Mouse (Mus musculus) hindbrain, embryonic 11.5 days (tissue): Measurements from ENCODE around the gene Gsx2. TPM values are rescaled to one million over a fixed set of nuclear protein-coding genes. Genes with fewer than 3 reads are reported as not detected.

Source experiments
- ATAC-seq: fragments of 200-750 bp; cut with Nextera tagmentation; 2 replicates; pipeline ENCODE4 v1.8.0; 2017; ENCODE audit warnings: mild to moderate bottlenecking, moderate TSS enrichment, moderate library complexity; ENCODE audit not compliant: low FRiP score
- DNase-seq: peaks from one replicate; pipeline ENCODE4 v3.0.0-alpha.2; 2015; ENCODE audit warnings: low spot score
- H3K27ac ChIP-seq: fragments of 300-500 bp; sonication (generic); 2 replicates; pipeline ENCODE4 v1.5.1; 2014; ENCODE audit warnings: mild to moderate bottlenecking, low read depth, low read length
- H3K27me3 ChIP-seq: fragments of 300-500 bp; sonication (generic); 2 replicates; pipeline ENCODE4 v1.6.1; 2014; ENCODE audit warnings: mild to moderate bottlenecking, low read length, moderate library complexity, mixed read lengths; ENCODE audit not compliant: control insufficient read depth, insufficient read depth
- H3K36me3 ChIP-seq: fragments of 300-500 bp; sonication (generic); 2 replicates; pipeline ENCODE4 v1.6.1; 2014; ENCODE audit warnings: mild to moderate bottlenecking, low read length, moderate library complexity, mixed read lengths; ENCODE audit not compliant: control insufficient read depth, insufficient read depth
- H3K4me1 ChIP-seq: fragments of 300-500 bp; sonication (generic); replicated peaks from 2 replicates; pipeline ENCODE4 v1.6.1; 2014; ENCODE audit warnings: low read length, mixed read lengths; ENCODE audit not compliant: control insufficient read depth, insufficient read depth
- H3K4me2 ChIP-seq: fragments of 300-500 bp; sonication (generic); replicated peaks from 2 replicates; pipeline ENCODE4 v1.6.1; 2014; ENCODE audit warnings: mild to moderate bottlenecking, low read depth, low read length
- H3K4me3 ChIP-seq: fragments of 300-500 bp; sonication (generic); 2 replicates; pipeline ENCODE4 v1.5.1; 2014; ENCODE audit warnings: low read depth, low read length
- H3K9ac ChIP-seq: fragments of 300-500 bp; sonication (generic); 2 replicates; pipeline ENCODE4 v1.6.1; 2014; ENCODE audit warnings: low read depth, low read length
- H3K9me3 ChIP-seq: fragments of 300-500 bp; sonication (generic); 2 replicates; pipeline ENCODE4 v1.6.1; 2016; ENCODE audit warnings: low read length; ENCODE audit not compliant: control insufficient read depth
- WGBS: fragments of 180-500 bp; shearing (Covaris S2); extraction: QIAGEN DNeasy Blood & Tissue Kit; methylation state at CpG from one replicate; pipeline ENCODE4 v1.1.7; 2014; 5-methylcytosine and 5-hydroxymethylcytosine counted together
- polyA plus RNA-seq: library from polyadenylated mRNA; unstranded; fragments of >200 nt; fragmentation: Nextera tagmentation; extraction: Ambion mirVana; gene quantifications from 2 replicates; pipeline ENCODE4 v1.2.1, GENCODE M21; 2014

Gsx2 gene
- polyA plus RNA-seq, 1 experiment from 2014 or later: 6.0 TPM

DNA sequence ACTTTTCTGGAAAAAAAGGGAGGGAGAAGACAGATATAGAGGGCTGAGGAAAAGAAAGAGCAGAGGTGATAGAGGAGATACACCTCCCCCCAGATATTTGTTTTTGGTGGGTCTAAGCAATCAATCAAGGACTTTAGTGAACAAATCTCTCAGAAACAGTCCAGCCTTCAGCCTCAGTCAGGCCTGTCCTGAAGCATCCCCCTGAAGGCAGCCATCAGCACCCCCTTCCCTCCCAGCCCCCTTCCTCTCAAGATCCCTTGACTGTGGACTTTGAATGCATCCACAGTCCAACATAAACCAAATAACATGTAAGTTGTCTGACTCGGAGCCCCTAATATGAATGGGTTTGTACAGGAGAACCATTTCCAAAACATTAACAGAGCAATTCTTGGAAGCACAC, 2.2 kb upstream of the Gsx2 start:
- 24% methylated on average over 1 of the region's 1 CpGs for WGBS
- Histone ChIP-seq H3K36me3 (no peaks in the 10 kb centered on the region), H3K4me3 (no peak overlapping the region), H3K9ac (no peak overlapping the region), H3K27ac (no peak overlapping the region), H3K4me2 (no peak overlapping the region), H3K27me3 (peaks cover 92% of the 10 kb centered on the region), H3K4me1 (peaks cover 12% of the 10 kb centered on the region), H3K9me3 (no peaks in the 10 kb centered on the region)
- no peak for ATAC-seq
- peak; percentile 23 for DNase-seq

DNA sequence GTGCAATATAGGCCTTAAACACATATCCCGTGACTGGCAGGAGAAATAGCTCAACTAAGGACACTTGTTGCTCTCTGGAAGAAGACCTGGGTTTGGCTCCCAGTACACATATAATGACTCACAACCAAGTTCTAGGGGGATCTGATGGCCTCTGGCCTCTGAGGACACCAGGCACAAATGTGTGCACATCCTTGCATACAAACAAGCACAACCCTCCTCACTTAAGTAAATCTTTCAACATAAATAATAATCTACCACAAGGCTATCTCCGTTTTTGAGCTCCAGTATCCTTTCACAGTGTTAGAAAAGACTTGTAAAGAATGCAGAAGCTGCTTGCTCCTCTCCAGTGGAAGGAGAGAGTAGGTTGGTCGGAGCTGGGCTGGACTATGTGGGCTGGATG, 1.7 kb upstream of the Gsx2 start:
- 10% methylated on average over 3 of the region's 3 CpGs for WGBS
- no peak for ATAC-seq
- Histone ChIP-seq H3K9ac (no peak overlapping the region), H3K27me3 (peaks cover 92% of the 10 kb centered on the region), H3K4me2 (no peak overlapping the region), H3K27ac (no peak overlapping the region), H3K4me1 (peaks cover 12% of the 10 kb centered on the region), H3K4me3 (no peak overlapping the region), H3K9me3 (no peaks in the 10 kb centered on the region), H3K36me3 (no peaks in the 10 kb centered on the region)
- peak; percentile 35 for DNase-seq

DNA sequence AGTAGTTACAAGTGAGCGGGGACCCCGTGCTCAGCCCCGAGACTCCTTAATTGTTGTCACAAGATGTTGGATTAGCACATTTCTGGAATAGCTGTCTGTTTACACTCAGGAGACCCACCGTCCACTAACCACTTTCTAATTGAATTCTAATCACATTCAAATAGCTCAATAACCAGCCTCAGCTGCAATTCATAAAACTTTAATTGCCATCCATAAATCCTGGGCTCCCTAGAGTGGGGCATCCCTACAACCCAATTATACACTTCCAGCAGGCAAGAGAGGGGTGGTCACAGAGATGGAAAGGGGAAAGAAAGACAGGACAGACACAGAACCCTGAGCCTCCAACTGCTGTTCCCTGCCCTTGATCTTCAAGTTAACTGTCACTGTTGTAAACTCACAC, 1.3 kb upstream of the Gsx2 start:
- no peak for ATAC-seq
- H3K4me2 ChIP-seq: no peak overlapping the region
- no peak overlapping the region for H3K9ac ChIP-seq
- no peaks in the 10 kb centered on the region for H3K9me3 ChIP-seq
- peaks cover 12% of the 10 kb centered on the region for H3K4me1 ChIP-seq
- no peak overlapping the region for H3K27ac ChIP-seq
- no peak overlapping the region for H3K4me3 ChIP-seq
- H3K27me3 ChIP-seq: peaks cover 91% of the 10 kb centered on the region
- WGBS: 2% methylated on average over 4 of the region's 4 CpGs
- no peaks in the 10 kb centered on the region for H3K36me3 ChIP-seq
- no peak for DNase-seq

DNA sequence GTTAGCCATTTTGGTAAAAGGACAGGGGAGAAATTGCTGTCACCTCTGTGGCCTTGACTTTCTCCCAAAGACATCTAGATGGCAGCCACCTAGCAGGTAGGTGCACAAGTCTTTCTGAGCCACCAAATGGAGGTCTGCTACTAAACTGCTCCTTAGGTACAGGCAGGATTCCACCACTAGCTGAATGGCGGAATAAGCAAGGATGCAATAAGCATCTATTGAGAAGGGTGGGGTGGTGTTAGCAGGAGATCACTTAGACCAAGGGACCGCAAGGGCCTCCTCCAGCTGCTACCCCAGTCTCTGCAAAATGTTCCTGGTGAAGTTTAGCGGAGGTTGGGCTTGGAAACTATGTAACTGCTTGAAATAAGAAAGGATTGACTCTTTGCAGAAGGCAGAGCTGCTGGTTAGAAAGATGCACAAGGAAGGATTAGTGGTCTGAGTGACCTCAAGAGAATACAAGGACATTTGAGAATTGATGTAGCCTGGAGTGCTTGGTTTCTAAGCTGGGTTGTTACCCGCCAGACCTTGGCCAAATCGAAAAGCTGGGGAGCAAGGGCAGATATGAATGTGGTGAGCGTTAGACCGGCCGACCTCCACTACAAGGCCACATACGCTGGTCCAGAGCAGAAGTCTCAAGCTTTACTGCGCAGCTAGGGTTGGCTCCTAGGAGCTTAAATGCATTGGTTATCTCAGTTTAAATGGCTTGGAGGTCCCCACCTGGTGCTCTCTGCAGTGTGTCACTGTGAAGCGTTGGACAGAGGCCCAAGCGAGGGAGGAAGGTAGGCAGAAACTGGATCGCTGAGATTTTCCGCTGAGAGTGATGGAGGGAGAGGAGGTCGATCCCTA, 641 bp upstream of the Gsx2 start:
- Histone ChIP-seq H3K27ac (no peak overlapping the region), H3K36me3 (no peaks in the 10 kb centered on the region), H3K4me2 (peak overlapping the region; percentile 49; the same call in 1 of the 2 replicates), H3K9me3 (no peaks in the 10 kb centered on the region), H3K27me3 (peaks cover 92% of the 10 kb centered on the region), H3K4me3 (no peak overlapping the region), H3K4me1 (peaks cover 12% of the 10 kb centered on the region), H3K9ac (no peak overlapping the region)
- 2% methylated on average over 15 of the region's 15 CpGs for WGBS
- peak; percentile 44 for DNase-seq
- ATAC-seq: no peak

DNA sequence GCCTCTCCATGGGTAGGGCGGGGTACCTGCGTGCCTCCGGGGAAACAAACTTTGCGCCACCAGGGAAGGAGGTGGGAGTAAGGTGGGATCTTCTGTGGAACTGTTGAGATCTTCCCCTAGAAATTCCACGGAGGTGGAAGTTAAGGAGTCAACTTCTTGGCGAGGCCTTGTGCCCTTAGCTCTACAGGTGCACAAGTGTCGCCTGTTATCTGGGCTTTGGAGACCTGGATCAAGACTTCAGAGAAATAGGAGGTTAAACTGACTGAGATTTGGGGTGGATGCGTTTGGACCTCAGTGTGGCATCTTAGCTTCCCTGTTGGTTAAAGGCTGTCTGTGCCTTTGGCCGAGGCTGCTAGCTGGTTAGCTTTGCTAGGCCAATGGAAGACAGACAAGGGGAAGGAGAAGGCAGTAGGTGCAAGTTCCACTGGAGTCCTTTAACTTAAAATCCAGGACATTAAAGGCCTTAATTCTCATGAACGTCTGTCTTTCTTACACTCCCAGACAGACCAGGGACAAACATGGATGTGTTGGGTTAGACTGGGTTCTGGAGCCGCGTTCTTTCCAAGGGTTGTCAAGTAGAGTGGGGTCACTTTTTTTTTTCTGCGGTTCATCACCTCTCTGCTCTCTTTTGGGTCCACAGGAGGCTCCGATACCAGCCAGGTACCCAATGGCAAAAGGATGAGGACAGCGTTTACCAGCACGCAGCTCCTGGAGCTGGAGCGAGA, 1.1 kb downstream of the Gsx2 start:
- Histone ChIP-seq H3K4me2 (peak overlapping the region; percentile 49), H3K4me1 (peaks cover 4% of the 10 kb centered on the region), H3K4me3 (peak overlapping the region; percentile 40), H3K27ac (no peak overlapping the region), H3K27me3 (peaks cover 95% of the 10 kb centered on the region), H3K36me3 (no peaks in the 10 kb centered on the region), H3K9me3 (no peaks in the 10 kb centered on the region), H3K9ac (peak overlapping the region; percentile 40)
- WGBS: under 1% methylated on average over 17 of the region's 17 CpGs
- peak; percentile 67 for DNase-seq
- ATAC-seq: no peak

DNA sequence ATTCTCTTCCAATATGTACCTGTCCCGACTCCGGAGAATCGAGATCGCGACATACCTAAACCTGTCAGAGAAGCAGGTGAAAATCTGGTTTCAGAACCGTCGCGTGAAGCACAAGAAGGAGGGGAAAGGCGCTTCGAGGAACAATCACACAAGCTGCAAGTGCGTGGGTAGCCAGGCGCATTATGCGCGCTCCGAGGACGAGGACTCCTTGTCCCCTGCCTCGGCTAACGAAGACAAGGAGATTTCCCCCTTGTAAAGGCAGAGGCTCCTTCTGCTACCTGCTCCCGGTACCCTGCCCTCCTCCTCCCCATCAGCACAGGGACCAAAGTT, 1.6 kb downstream of the Gsx2 start:
- H3K4me1 ChIP-seq: peaks cover 4% of the 10 kb centered on the region
- peak overlapping the region; percentile 40 for H3K4me3 ChIP-seq
- 1% methylated on average over 19 of the region's 19 CpGs for WGBS
- H3K9me3 ChIP-seq: no peaks in the 10 kb centered on the region
- ATAC-seq (no peak), DNase-seq (no peak)
- peaks cover 94% of the 10 kb centered on the region for H3K27me3 ChIP-seq
- no peak overlapping the region for H3K27ac ChIP-seq
- 0 out of 2 replicates have a peak overlapping the region, but pooled peaks have one; percentile 40 for H3K9ac ChIP-seq
- peak overlapping the region; percentile 49 for H3K4me2 ChIP-seq
- H3K36me3 ChIP-seq: no peaks in the 10 kb centered on the region

DNA sequence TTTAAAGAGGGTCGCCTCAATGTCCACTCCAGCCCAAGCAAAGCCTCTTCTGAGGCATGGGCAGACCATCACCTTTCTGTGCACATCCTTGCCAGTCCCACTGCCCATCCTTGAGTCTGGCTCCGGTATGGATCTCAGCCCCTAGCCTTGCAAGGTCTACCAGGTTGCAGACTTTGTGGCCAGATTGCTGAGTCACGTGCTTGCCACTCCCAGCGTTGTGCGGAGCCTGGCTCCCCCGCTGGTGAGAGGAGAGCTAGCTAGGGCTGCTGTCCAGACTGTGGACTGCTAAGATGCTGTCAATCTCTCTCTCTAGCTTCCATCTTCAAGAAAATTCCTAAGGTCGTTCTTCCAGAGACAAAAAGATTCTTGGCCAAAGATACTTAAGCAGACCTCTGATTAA, 4.2 kb downstream of the Gsx2 start:
- no peaks in the 10 kb centered on the region for H3K9me3 ChIP-seq
- peak; percentile 41 for DNase-seq
- peaks cover 92% of the 10 kb centered on the region for H3K27me3 ChIP-seq
- H3K4me3 ChIP-seq: no peak overlapping the region
- no peak overlapping the region for H3K27ac ChIP-seq
- WGBS: 0% methylated on average over 7 of the region's 7 CpGs
- H3K9ac ChIP-seq: no peak overlapping the region
- H3K4me1 ChIP-seq: peaks cover 9% of the 10 kb centered on the region
- H3K36me3 ChIP-seq: no peaks in the 10 kb centered on the region
- no peak overlapping the region for H3K4me2 ChIP-seq
- no peak for ATAC-seq

DNA sequence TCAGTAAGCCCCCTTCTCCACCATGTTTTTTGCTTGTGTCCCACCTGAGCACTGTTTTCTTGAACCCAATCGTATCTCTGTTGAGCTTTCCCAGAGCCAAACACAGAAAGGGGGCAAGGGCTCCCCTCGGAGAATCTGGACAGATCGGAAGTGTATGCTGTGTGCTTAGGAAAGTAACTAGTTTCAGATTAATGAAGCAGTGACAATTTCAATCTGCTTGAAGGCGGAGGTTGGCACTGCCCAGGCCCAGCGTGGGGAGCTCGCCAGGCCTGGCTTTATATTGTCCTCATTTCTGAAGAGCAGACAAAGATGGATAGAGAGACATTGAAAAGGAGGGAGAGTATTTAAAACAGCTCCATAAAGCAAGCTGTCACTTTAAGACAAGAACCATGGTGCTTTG, 7.0 kb downstream of the Gsx2 start:
- ATAC-seq (no peak), DNase-seq (peak; percentile 36)
- Histone ChIP-seq H3K36me3 (no peaks in the 10 kb centered on the region), H3K4me1 (peaks cover 10% of the 10 kb centered on the region; the same call in 1 of the 2 replicates), H3K27me3 (peaks cover 90% of the 10 kb centered on the region), H3K4me3 (no peak overlapping the region), H3K9ac (no peak overlapping the region), H3K9me3 (no peaks in the 10 kb centered on the region), H3K4me2 (no peak overlapping the region), H3K27ac (no peak overlapping the region)
- 3% methylated on average over 6 of the region's 6 CpGs for WGBS
